ENCODE assay signal across 13 mouse cellular contexts in genomic region chr4:45703997-45704396, GRCm38 (mm10).
DNase-seq lines count a peak whose midpoint lies in the region.
"Had no signal": no experiment of that assay in that cellular context is flagged by ENCODE, and none has a peak within 500 bp of the region (broad histone marks: within the 10 kb centered on the region; RNA-seq: fewer than 3 reads in every experiment).

No protein-coding gene starts in this region.

- peak; percentile 26 for DNase-seq in kidney, adult 11 months
- DNase-seq in kidney, postnatal 14 days, result no peak
- peak; percentile 27 for DNase-seq in retina, postnatal 1 day
- no peak for DNase-seq in retina, embryonic 14.5 days (ENCODE audit: low spot score)
- peak; percentile 19 for DNase-seq in kidney, adult 9 months
- DNase-seq in cerebellum, adult 9-10 months, result no peak
- DNase-seq in gastrocnemius, postnatal 4 days (ENCODE audit: low spot score in 2 of 2), result no peak
- DNase-seq: cerebellum, adult 18-20 months; gastrocnemius, postnatal 10 days; heart, adult 11 months; liver, postnatal 0 days; thymus, adult 18-20 months; thymus, postnatal 36 days had no signal

Comparison
In these comparisons a context has a peak if more than half of its experiments do, and no peak if none do; other contexts are left out.
1. DNase-seq: peak in kidney, adult 11 months (single experiment), retina, postnatal 1 day (single experiment) and kidney, adult 9 months (single experiment); none in kidney, postnatal 14 days (single experiment), retina, embryonic 14.5 days (single experiment), cerebellum, adult 9-10 months (single experiment) and gastrocnemius, postnatal 4 days (0 of 2).